8 mouse cellular contexts compared by ENCODE assay signal in genomic region chr14:20610146-20610545, GRCm38 (mm10). TPM values are rescaled to one million over a fixed set of nuclear protein-coding genes. Genes with fewer than 3 reads are reported as not detected.
DNase-seq lines count a peak whose midpoint lies in the region; ATAC-seq and TF ChIP-seq lines count a peak whose summit lies in the region.

No protein-coding gene starts in this region.

- 0 out of 2 replicates have a peak overlapping the region, but pooled peaks have one; percentile 4 for H3K27ac ChIP-seq in hindbrain, postnatal 0 days
- H3K27ac ChIP-seq in hindbrain, embryonic 10.5 days, result no peak overlapping the region

- H3K4me2 ChIP-seq in hindbrain, postnatal 0 days (ENCODE audit: low read depth, low read length), result no peak overlapping the region

- no peaks in the 10 kb centered on the region for H3K4me1 ChIP-seq in hindbrain, postnatal 0 days (ENCODE audit: insufficient read depth, low read length)
- no peaks in the 10 kb centered on the region for H3K4me1 ChIP-seq in hindbrain, embryonic 10.5 days (replicated peaks)

- no peaks in the 10 kb centered on the region for H3K27me3 ChIP-seq in hindbrain, postnatal 0 days (ENCODE audit: insufficient read depth, low read length)
- no peaks in the 10 kb centered on the region for H3K27me3 ChIP-seq in hindbrain, embryonic 10.5 days (ENCODE audit: insufficient read depth, poor library complexity, severe bottlenecking)

- intact Hi-C loops in left cerebral cortex, postnatal 25 days (cut with DNase I), result no loop called here

- no peak for TF ChIP-seq CTCF in hindbrain, postnatal 0 days (IDR thresholded peaks at IDR 0.05; ENCODE audit: low read depth)

- no peaks in the 10 kb centered on the region for H3K9me3 ChIP-seq in hindbrain, postnatal 0 days (ENCODE audit: low read length)
- H3K9me3 ChIP-seq in hindbrain, embryonic 10.5 days, result no peaks in the 10 kb centered on the region

- 78% methylated on average over 4 of the region's 4 CpGs for WGBS in hindbrain, postnatal 0 days
- WGBS in hindbrain, embryonic 10.5 days, result 91% methylated on average over 4 of the region's 4 CpGs

- no peak overlapping the region for H3K9ac ChIP-seq in hindbrain, postnatal 0 days (replicated peaks; ENCODE audit: low read length)

- no peak for ATAC-seq in hindbrain, postnatal 0 days

- DNase-seq in hindbrain, postnatal 0 days (ENCODE audit: low spot score), result no peak
- DNase-seq in hindbrain, embryonic 10.5 days (ENCODE audit: low spot score), result no peak
- peak; percentile 52 for DNase-seq in heart, adult 8-10 months (ENCODE audit: low spot score)
- peak; percentile 61 for DNase-seq in kidney, postnatal 10 days
- DNase-seq in urinary bladder, adult 2 months (ENCODE audit: low spot score), result peak; percentile 33
- no peak for DNase-seq in right cerebral cortex, postnatal 10 days (ENCODE audit: low spot score in 2 of 2)
- DNase-seq in left cerebral cortex, postnatal 25 days (ENCODE audit: low spot score in 2 of 2), result no peak
- DNase-seq in cerebellum, adult 11-12 months, result no peak

- H3K36me3 ChIP-seq in hindbrain, postnatal 0 days (ENCODE audit: insufficient read depth, low read length), result 0 out of 2 replicates have a peak, but pooled peaks cover 3% of the 10 kb centered on the region
- H3K36me3 ChIP-seq in hindbrain, embryonic 10.5 days, result peaks cover 18% of the 10 kb centered on the region

- no peak overlapping the region for H3K4me3 ChIP-seq in hindbrain, postnatal 0 days (ENCODE audit: low read length)
- H3K4me3 ChIP-seq in hindbrain, embryonic 10.5 days, result no peak overlapping the region

RNA-seq across cellular contexts. Expression of gene Usp54, which starts 30.7 kb away (rescaled TPM):
- 27.5 and 30.2 TPM in 2 replicates for total RNA-seq in hindbrain, postnatal 0 days (2014; rRNA removed)
- polyA plus RNA-seq in hindbrain, postnatal 0 days (2015; fragmentation: Nextera tagmentation; extraction: Ambion mirVana), result 5.8 and 5.9 TPM in 2 replicates
- polyA plus RNA-seq in hindbrain, embryonic 10.5 days (2016; fragmentation: Nextera tagmentation; extraction: Ambion mirVana), result 12.7 and 14.0 TPM in 2 replicates
- total RNA-seq in heart, adult 8-10 months (2022), result 10 to 100 TPM; 11.3 to 26.0 (median 18.6) TPM
- 16.0 and 16.9 TPM in 2 replicates for polyA plus RNA-seq in urinary bladder, adult 2 months (2012; rRNA removed)
- total RNA-seq in left cerebral cortex, postnatal 25 days (2021), result 10 to 100 TPM; 38.5 to 46.7 TPM

RNA-seq across cellular contexts. Expression of gene Myoz1, which starts 46.2 kb away (rescaled TPM):
- total RNA-seq in hindbrain, postnatal 0 days (2014; rRNA removed), result 1.4 TPM in 1 of 2 replicates, not detected in the other
- 0.35 TPM in 1 of 2 replicates, not detected in the other for polyA plus RNA-seq in hindbrain, postnatal 0 days (2015; fragmentation: Nextera tagmentation; extraction: Ambion mirVana)
- polyA plus RNA-seq in hindbrain, embryonic 10.5 days (2016; fragmentation: Nextera tagmentation; extraction: Ambion mirVana), result 0.27 and 0.51 TPM in 2 replicates
- total RNA-seq in heart, adult 8-10 months (2022), result 1 to 10 TPM; 1.1 to 1.6 (median 1.4) TPM
- 0.08 and 0.12 TPM in 2 replicates for polyA plus RNA-seq in urinary bladder, adult 2 months (2012; rRNA removed)
- total RNA-seq in left cerebral cortex, postnatal 25 days (2021), result not detected

RNA-seq across cellular contexts. Expression of gene Synpo2l, which starts 58.0 kb away (rescaled TPM):
- 0.11 and 0.52 TPM in 2 replicates for total RNA-seq in hindbrain, postnatal 0 days (2014; rRNA removed)
- 0.20 and 0.23 TPM in 2 replicates for polyA plus RNA-seq in hindbrain, postnatal 0 days (2015; fragmentation: Nextera tagmentation; extraction: Ambion mirVana)
- polyA plus RNA-seq in hindbrain, embryonic 10.5 days (2016; fragmentation: Nextera tagmentation; extraction: Ambion mirVana), result 0.21 and 0.46 TPM in 2 replicates
- 100 to 1,000 TPM; 120 to 148 (median 126) TPM for total RNA-seq in heart, adult 8-10 months (2022)
- 0.10 and 0.25 TPM in 2 replicates for polyA plus RNA-seq in urinary bladder, adult 2 months (2012; rRNA removed)
- total RNA-seq in left cerebral cortex, postnatal 25 days (2021), result under 1 TPM; 0.23 to 0.28 TPM

Comparison
In these comparisons a context has a peak if more than half of its experiments do, and no peak if none do; other contexts are left out.
1. DNase-seq: peak in heart, adult 8-10 months (single experiment), kidney, postnatal 10 days (single experiment) and urinary bladder, adult 2 months (single experiment); none in hindbrain, postnatal 0 days (single experiment), hindbrain, embryonic 10.5 days (single experiment), right cerebral cortex, postnatal 10 days (0 of 2), left cerebral cortex, postnatal 25 days (0 of 2) and cerebellum, adult 11-12 months (single experiment).
2. RNA of gene Synpo2l, which starts 58.0 kb away (total RNA-seq): 120 to 148 TPM in heart, adult 8-10 months; 0.11 to 0.52 TPM in hindbrain, postnatal 0 days and 0.23 to 0.28 TPM in left cerebral cortex, postnatal 25 days; every median in the first group is over 10 times any median in the second.